Mouse (Mus musculus) small intestine, adult 2 months (tissue): ENCODE measurements around the gene Slamf9.

Source experiments
- CTCF ChIP-seq: fragments of 200-500 bp; IDR thresholded peaks from 2 replicates; pipeline ENCODE4 v1.5.1; 2012; ENCODE audit warnings: low read depth, mild to moderate bottlenecking, control low read depth, inconsistent platforms, low read length, moderate library complexity, mixed read lengths; ENCODE audit not compliant: insufficient replicate concordance, insufficient read length; ENCODE audit errors: extremely low read depth
- POLR2A ChIP-seq: fragments of 200-500 bp; IDR thresholded peaks from 2 replicates; pipeline ENCODE4 v1.6.1; 2012; ENCODE audit warnings: low read depth, mild to moderate bottlenecking, control low read depth, inconsistent platforms, low read length, moderate library complexity

DNA sequence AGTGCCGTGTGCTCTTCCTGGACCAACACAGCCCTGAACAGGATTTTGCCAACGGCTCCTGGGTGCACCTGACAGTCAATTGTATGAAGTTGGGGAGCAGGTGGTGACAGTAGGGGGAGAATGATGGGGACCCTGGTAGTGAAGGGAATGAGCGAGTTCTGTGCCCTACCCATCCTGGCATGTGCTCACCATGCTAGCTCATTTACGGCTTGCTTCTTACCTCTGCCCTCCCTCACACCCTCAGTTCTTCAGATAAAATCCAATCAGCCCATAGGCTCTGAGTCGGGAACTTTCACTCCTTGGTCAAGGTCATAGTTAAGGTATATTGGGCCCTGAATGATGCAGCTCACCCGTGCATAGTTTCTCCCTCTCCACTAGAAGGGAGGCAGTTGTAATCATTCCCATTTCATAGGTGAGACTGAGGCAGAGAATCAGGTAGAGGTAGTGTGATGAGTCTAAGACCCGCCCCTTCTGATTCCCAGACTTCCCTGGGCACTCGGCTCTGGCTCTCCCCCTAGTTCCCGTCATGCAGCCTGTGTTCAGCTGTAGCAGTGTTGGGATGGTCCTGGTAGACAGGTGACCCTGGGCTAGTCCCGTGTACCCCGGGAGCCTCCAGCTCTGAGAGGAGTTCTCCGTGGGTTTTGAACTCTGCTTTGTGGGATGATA, 14.6 kb downstream of the Slamf9 start:
- TF ChIP-seq POLR2A (no peak), CTCF (no peak)
